Mouse (Mus musculus) embryonic facial prominence, embryonic 12.5 days (tissue): ENCODE results near the gene Dab2ip. TPM values are rescaled to one million over a fixed set of nuclear protein-coding genes. Genes with fewer than 3 reads are reported as not detected.

Source experiments
- ATAC-seq: fragments of 200-750 bp; cut with Nextera tagmentation; 2 replicates; pipeline ENCODE4 v1.8.0; 2017; ENCODE audit not compliant: insufficient number of reproducible peaks, insufficient read depth, low FRiP score, low TSS enrichment
- H3K27ac ChIP-seq: fragments of 300-500 bp; sonication (generic); 2 replicates; pipeline ENCODE4 v1.5.1; 2016; ENCODE audit warnings: mild to moderate bottlenecking
- H3K27me3 ChIP-seq: fragments of 300-500 bp; sonication (generic); 2 replicates; pipeline ENCODE4 v1.6.1; 2016; ENCODE audit warnings: mild to moderate bottlenecking, moderate library complexity
- H3K36me3 ChIP-seq: fragments of 300-500 bp; sonication (generic); 2 replicates; pipeline ENCODE4 v1.6.1; 2016; ENCODE audit warnings: mild to moderate bottlenecking
- H3K4me1 ChIP-seq: fragments of 300-500 bp; sonication (generic); 2 replicates; pipeline ENCODE4 v1.6.1; 2016
- H3K4me2 ChIP-seq: fragments of 300-500 bp; sonication (generic); replicated peaks from 2 replicates; pipeline ENCODE4 v1.6.1; 2016; ENCODE audit warnings: mild to moderate bottlenecking, moderate library complexity
- H3K4me3 ChIP-seq: fragments of 300-500 bp; sonication (generic); 2 replicates; pipeline ENCODE4 v1.5.1; 2016; ENCODE audit warnings: mild to moderate bottlenecking
- H3K9ac ChIP-seq: fragments of 300-500 bp; sonication (generic); 2 replicates; pipeline ENCODE4 v1.6.1; 2016; ENCODE audit warnings: mild to moderate bottlenecking, moderate library complexity
- H3K9me3 ChIP-seq: fragments of 300-500 bp; sonication (generic); 2 replicates; pipeline ENCODE4 v1.6.1; 2016; ENCODE audit warnings: mild to moderate bottlenecking, moderate library complexity
- WGBS: fragments of 180-500 bp; shearing (Covaris S2); methylation state at CpG from one replicate; pipeline ENCODE4 v1.1.7; 2016; 5-methylcytosine and 5-hydroxymethylcytosine counted together
- polyA plus RNA-seq: library from polyadenylated mRNA; unstranded; fragments of >200 nt; fragmentation: Nextera tagmentation; extraction: Ambion mirVana; gene quantifications from 2 replicates; pipeline ENCODE4 v1.2.1, GENCODE M21; 2016

The Dab2ip gene
- polyA plus RNA-seq, 1 experiment from 2014 or later = 61.0 TPM

DNA sequence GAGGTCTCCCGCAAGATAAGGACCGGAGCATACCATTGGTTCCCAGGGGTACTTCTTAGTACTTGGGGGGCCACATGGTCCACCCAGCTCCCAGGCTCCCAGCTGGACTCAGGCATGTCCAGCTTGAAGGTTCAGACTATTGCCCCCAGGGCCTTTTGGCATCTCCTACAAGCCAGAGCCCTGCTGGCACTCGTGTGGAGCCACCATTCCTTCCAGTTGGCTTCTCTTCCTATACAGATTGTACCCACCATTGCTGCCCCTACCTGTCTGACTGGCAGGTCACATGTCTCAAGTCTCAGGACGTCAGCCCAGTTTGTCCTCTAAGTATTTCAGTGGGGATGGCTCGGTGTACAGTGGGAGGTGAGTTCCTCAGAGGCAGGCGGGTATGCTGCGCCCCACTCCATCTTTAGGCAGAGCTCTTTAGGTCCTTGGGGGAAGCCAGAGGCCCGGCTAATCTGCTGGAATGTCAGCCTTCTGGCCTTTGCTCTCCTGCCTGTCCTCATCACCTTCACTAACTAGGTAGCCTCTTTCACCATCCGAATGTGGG, 68.2 kb downstream of the Dab2ip start:
- Histone ChIP-seq H3K4me2 (no peak overlapping the region; the same call in 1 of the 2 replicates), H3K9me3 (no peaks in the 10 kb centered on the region), H3K27me3 (no peaks in the 10 kb centered on the region), H3K36me3 (peaks cover 8% of the 10 kb centered on the region; the same call in 1 of the 2 replicates), H3K4me3 (no peak overlapping the region), H3K9ac (no peak overlapping the region), H3K4me1 (peaks cover 65% of the 10 kb centered on the region), H3K27ac (no peak overlapping the region)
- 66% methylated on average over 9 of the region's 9 CpGs for WGBS
- ATAC-seq = no peak

DNA sequence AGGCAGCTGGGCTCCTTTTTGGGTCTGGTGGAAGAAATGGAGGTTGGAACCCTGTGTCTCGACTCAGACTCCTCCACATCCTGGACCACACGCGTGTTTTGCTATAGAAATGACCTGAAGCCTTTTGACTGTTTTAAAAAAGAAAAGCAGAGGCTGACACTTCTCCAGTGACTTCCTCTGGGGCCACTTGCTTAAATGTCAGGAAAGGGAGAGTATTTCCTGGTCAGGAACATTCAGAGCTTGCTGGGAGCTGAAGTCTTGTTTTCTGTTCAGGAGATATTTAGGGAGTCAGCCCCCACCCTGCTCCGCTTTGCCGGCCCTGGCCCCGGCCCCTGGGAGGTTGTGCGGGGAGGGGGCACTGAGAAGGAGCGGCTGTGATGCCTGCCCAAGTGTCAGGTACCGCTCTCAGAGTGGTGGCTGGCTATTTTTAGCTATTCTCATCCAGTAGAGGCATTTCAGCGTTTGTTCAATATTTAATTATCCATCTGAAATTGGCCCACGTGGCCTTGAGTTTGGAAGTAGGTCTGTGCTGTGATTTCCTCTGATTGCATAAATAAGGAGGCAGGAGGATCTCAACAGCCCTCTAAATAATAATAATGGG, 69.3 kb downstream of the Dab2ip start:
- no peaks in the 10 kb centered on the region for H3K27me3 ChIP-seq
- H3K27ac ChIP-seq = peak overlapping the region; percentile 58
- H3K9ac ChIP-seq = no peak overlapping the region
- peaks cover 8% of the 10 kb centered on the region; the same call in 1 of the 2 replicates for H3K36me3 ChIP-seq
- peaks cover 62% of the 10 kb centered on the region for H3K4me1 ChIP-seq
- no peak for ATAC-seq
- H3K4me3 ChIP-seq = no peak overlapping the region
- H3K4me2 ChIP-seq = peak overlapping the region; percentile 18; the same call in 1 of the 2 replicates
- WGBS = 41% methylated on average over 11 of the region's 11 CpGs
- no peaks in the 10 kb centered on the region for H3K9me3 ChIP-seq

- no peak overlapping the region for H3K27ac ChIP-seq
- 67% methylated on average over 7 of the region's 7 CpGs for WGBS
- peaks cover 58% of the 10 kb centered on the region for H3K4me1 ChIP-seq
- no peak for ATAC-seq
- H3K36me3 ChIP-seq = peaks cover 11% of the 10 kb centered on the region; the same call in 1 of the 2 replicates
- no peak overlapping the region for H3K4me3 ChIP-seq
- H3K27me3 ChIP-seq = no peaks in the 10 kb centered on the region
- no peak overlapping the region for H3K9ac ChIP-seq
- H3K4me2 ChIP-seq = no peak overlapping the region
- H3K9me3 ChIP-seq = no peaks in the 10 kb centered on the region
Observed at GRCm38 (mm10) chr2:35628052-35628451, 70.0 kb downstream of the Dab2ip start.

- Histone ChIP-seq H3K9me3 (no peaks in the 10 kb centered on the region), H3K4me1 (peaks cover 52% of the 10 kb centered on the region), H3K27me3 (no peaks in the 10 kb centered on the region), H3K27ac (no peak overlapping the region), H3K4me2 (no peak overlapping the region), H3K36me3 (peaks cover 11% of the 10 kb centered on the region; the same call in 1 of the 2 replicates), H3K9ac (no peak overlapping the region), H3K4me3 (no peak overlapping the region)
- 83% methylated on average over 4 of the region's 4 CpGs for WGBS
- no peak for ATAC-seq
Observed at GRCm38 (mm10) chr2:35628656-35629055, 70.6 kb downstream of the Dab2ip start.

GRCm38 (mm10) chr2:35629126-35629525, 71.1 kb downstream of the Dab2ip start:
- no peak for ATAC-seq
- WGBS = 91% methylated on average over 5 of the region's 8 CpGs

DNA sequence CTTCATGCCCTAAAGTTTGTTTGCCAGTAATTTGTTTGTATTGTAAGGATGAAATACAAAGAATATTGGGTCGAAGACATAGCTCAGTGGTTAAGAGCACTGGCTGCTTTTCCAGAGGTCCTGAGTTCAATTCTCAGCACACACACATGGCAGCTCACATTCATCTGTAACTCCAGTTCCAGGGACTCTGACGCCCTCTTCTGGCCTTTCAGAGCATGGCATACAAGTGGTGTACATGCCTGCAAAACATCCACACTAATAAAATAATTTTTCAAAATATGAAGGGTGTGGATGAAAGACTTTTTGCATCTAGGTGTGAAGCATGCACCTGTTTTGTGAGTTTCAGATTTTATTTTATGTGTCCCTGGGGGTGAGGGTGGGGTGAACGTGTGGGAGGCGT, 75.3 kb downstream of the Dab2ip start:
- ATAC-seq = no peak
- Histone ChIP-seq H3K9ac (no peak overlapping the region), H3K27me3 (no peaks in the 10 kb centered on the region), H3K4me2 (no peak overlapping the region), H3K9me3 (no peaks in the 10 kb centered on the region), H3K36me3 (peaks cover 20% of the 10 kb centered on the region), H3K27ac (no peak overlapping the region), H3K4me1 (peaks cover 16% of the 10 kb centered on the region), H3K4me3 (no peak overlapping the region)
- WGBS = 85% methylated on average over 4 of the region's 4 CpGs

More at GRCm38 (mm10) chr2:35629126-35629525, 71.1 kb downstream of the Dab2ip start:
- Histone ChIP-seq H3K4me1 (peaks cover 49% of the 10 kb centered on the region), H3K27me3 (no peaks in the 10 kb centered on the region), H3K9me3 (no peaks in the 10 kb centered on the region), H3K9ac (no peak overlapping the region), H3K4me2 (no peak overlapping the region), H3K4me3 (no peak overlapping the region), H3K36me3 (peaks cover 11% of the 10 kb centered on the region; the same call in 1 of the 2 replicates), H3K27ac (no peak overlapping the region)

GRCm38 (mm10) chr2:35634963-35635362, 76.9 kb downstream of the Dab2ip start:
- no peak for ATAC-seq
- H3K4me1 ChIP-seq = peaks cover 16% of the 10 kb centered on the region
- peaks cover 15% of the 10 kb centered on the region for H3K36me3 ChIP-seq
- no peaks in the 10 kb centered on the region for H3K9me3 ChIP-seq
- H3K9ac ChIP-seq = no peak overlapping the region
- H3K4me3 ChIP-seq = no peak overlapping the region
- 89% methylated on average over 4 of the region's 4 CpGs for WGBS
- no peaks in the 10 kb centered on the region for H3K27me3 ChIP-seq
- H3K4me2 ChIP-seq = no peak overlapping the region
- no peak overlapping the region for H3K27ac ChIP-seq

DNA sequence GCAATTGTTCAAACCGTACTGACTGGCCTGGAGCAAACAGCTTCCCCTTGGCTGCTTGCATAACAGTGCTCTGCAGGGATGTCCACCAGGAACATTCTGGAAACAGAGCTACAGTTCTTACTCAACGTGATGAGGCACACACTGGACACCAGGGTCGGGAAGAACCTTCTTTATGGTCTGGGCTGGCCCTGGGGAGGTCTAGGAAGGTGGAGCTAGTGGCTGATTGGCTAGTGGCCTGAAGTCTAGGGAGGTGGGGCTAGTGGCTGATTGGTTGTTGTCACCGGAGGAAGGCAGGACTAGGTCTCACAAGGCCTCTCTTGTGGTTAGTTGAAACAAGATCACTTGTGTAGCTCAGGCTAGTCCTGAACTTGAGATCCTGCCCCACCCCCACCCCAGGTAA, 77.5 kb downstream of the Dab2ip start:
- Histone ChIP-seq H3K27ac (no peak overlapping the region), H3K9me3 (no peaks in the 10 kb centered on the region), H3K4me1 (peaks cover 16% of the 10 kb centered on the region), H3K27me3 (no peaks in the 10 kb centered on the region), H3K4me3 (no peak overlapping the region), H3K9ac (no peak overlapping the region), H3K36me3 (peaks cover 15% of the 10 kb centered on the region), H3K4me2 (no peak overlapping the region)
- ATAC-seq = no peak
- WGBS = 67% methylated on average over 4 of the region's 4 CpGs

DNA sequence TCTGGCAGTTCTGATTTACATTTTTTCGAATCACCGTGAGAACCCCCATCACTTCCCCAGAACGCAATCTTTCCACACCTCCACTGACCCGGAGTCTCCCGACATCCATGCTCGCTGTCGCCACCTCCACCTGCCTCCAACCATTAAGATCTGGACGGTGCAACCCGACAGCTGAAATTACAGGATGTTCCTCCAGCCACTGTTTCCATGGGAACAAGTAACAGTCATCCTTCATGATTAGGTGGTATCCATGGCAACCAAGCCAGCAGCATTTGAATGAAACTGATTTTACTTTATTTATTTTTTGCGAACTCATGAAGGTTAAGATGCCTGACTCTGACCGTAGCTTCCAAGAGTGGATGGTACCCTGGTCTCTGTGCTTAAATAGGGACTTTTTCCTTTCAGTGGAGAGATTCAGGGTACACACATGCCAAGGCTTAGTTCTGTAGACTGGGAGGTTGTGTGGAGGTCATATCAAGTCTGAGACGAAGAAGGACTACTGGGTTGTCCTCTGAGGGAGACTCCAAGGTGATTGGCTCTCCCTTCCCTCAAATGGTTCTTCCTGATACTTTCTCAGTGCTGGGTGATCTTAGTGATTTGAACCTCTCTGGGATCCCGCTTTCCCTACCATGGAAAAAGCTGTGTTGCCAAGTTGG, 79.9 kb downstream of the Dab2ip start:
- Histone ChIP-seq H3K9me3 (no peaks in the 10 kb centered on the region), H3K9ac (no peak overlapping the region), H3K4me2 (no peak overlapping the region), H3K27me3 (no peaks in the 10 kb centered on the region), H3K4me1 (peaks cover 16% of the 10 kb centered on the region), H3K36me3 (peaks cover 13% of the 10 kb centered on the region), H3K27ac (no peak overlapping the region), H3K4me3 (no peak overlapping the region)
- 78% methylated on average over 13 of the region's 13 CpGs for WGBS
- ATAC-seq = no peak

GRCm38 (mm10) chr2:35639799-35640198, 81.7 kb downstream of the Dab2ip start:
- Histone ChIP-seq H3K4me3 (no peak overlapping the region), H3K4me1 (peaks cover 8% of the 10 kb centered on the region; the same call in 1 of the 2 replicates), H3K27me3 (no peaks in the 10 kb centered on the region), H3K9me3 (no peaks in the 10 kb centered on the region), H3K36me3 (peaks cover 25% of the 10 kb centered on the region), H3K27ac (no peak overlapping the region), H3K9ac (no peak overlapping the region), H3K4me2 (no peak overlapping the region)
- ATAC-seq = no peak
- WGBS = 84% methylated on average over 2 of the region's 2 CpGs

GRCm38 (mm10) chr2:35640576-35640975, 82.5 kb downstream of the Dab2ip start:
- 80% methylated on average over 13 of the region's 13 CpGs for WGBS
- Histone ChIP-seq H3K4me2 (no peak overlapping the region), H3K27ac (no peak overlapping the region), H3K4me3 (no peak overlapping the region), H3K9me3 (no peaks in the 10 kb centered on the region), H3K9ac (no peak overlapping the region), H3K4me1 (peaks cover 6% of the 10 kb centered on the region; the same call in 1 of the 2 replicates), H3K27me3 (no peaks in the 10 kb centered on the region), H3K36me3 (peaks cover 29% of the 10 kb centered on the region)
- no peak for ATAC-seq

DNA sequence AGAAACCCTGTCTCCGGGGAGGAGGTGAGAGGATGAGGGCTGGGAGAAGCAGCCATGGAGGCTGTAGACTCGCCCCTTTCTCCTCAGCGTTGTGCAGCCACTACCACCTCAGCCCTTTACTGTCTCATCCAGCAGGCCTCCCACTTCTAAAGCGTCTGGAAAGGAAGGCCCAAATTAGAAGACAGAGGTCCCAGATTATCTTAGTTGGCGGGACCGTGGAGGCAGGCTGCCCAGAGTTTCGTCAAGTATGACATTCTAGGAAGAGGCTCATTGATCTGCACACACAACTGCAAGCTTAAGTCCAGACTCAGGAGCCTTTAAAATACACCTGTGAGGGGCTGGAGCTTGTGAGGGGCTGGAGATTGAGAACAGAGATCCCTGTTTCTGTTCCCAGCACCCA, 84.2 kb downstream of the Dab2ip start:
- Histone ChIP-seq H3K36me3 (peaks cover 34% of the 10 kb centered on the region), H3K27me3 (no peaks in the 10 kb centered on the region), H3K4me3 (no peak overlapping the region), H3K4me1 (peaks cover 6% of the 10 kb centered on the region; the same call in 1 of the 2 replicates), H3K9ac (no peak overlapping the region), H3K27ac (no peak overlapping the region), H3K9me3 (no peaks in the 10 kb centered on the region), H3K4me2 (no peak overlapping the region)
- 87% methylated on average over 7 of the region's 7 CpGs for WGBS
- ATAC-seq = no peak
